Mouse (Mus musculus) adrenal gland, postnatal 14 days (tissue): ENCODE results near the gene Spz1. TPM values are rescaled to one million over a fixed set of nuclear protein-coding genes. Genes with fewer than 3 reads are reported as not detected.

ENCODE experiments used
- DNase-seq: peaks from one replicate; pipeline ENCODE4 v3.0.0; 2021; ENCODE audit warnings: mixed read lengths
- total RNA-seq: library from RNA; stranded (reverse); gene quantifications from 2 replicates; pipeline ENCODE4 v1.2.3, GENCODE M21; 2021

The Spz1 gene
- total RNA-seq, 1 experiment from 2014 or later = not detected

- no peak for DNase-seq
Measured at GRCm38 (mm10) chr13:92578210-92578609, 2.2 kb upstream of the Spz1 start.

DNA sequence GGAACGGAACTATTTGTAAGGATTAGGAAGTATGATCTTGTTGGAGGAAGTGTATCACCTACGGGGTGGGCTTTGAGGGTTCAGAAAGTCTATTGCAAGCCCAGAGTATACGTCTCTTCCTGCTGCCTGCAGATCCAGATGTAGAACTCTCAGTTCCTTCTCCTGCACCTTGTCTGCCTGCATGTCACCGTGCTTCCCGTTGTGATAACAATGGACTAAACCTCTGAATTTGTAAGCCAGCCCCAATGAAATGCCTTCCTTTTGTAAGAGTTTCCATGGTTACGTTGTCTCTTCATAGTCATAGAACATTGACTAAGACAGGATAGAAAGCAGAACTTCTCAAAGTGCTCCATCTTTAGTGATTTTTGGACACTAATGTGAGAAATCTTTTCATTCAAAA lies 716 bp upstream of the Spz1 start:
- DNase-seq = no peak

GRCm38 (mm10) chr13:92559429-92559828 lies 16.5 kb downstream of the Spz1 start:
- no peak for DNase-seq

DNA sequence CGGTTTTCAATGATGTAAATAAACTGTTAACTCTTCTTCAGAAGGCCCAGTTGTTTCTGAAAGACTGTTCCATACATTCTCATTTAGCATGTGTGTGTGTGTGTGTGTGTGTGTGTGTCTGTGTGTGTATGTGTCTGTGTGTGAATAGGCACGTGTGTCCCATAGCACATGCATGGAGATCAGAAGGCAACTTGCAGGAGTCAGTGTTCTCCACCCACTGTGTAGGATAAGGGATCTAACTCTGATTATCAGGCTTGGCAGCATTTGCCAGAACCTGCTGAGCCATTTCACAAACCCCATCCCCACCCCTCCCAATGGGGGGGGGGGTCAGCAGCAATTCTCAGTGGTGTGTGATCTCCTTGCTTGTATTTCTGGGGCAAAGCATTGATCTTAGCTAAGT lies 18.7 kb downstream of the Spz1 start:
- no peak for DNase-seq

DNA sequence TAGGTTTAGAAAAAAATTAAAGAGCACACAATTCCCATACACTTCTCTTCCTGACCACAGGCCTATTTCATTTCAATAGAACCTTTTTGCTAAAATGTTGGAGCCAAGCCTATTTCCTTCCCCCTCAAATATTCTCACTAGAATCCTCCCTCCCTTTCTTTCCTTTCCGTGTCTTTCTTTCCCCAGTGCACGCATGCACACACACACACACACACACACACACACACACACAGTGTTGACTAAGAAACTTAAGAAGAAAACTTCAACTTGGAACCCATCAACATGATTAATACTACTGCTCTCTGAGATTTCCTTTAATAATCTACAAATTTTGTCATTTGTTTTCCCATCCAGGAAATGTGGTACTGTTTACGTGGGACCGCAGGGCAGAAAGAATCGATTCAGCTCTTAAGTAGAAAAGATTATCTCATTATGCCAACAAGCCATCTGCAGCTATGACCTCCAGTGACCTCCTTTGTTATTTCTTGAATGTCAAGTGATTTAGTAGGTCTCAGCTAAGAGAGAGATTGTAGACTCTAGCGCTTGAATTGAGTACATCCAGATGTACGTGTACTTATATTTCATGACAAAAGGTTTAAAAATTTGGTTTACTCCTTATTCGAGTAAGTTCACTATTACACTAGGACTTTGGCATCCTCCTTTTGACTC lies 19.4 kb downstream of the Spz1 start:
- no peak for DNase-seq

GRCm38 (mm10) chr13:92547093-92547492 lies 28.9 kb downstream of the Spz1 start:
- DNase-seq = no peak

GRCm38 (mm10) chr13:92540997-92541396 lies 35.0 kb downstream of the Spz1 start:
- DNase-seq = no peak

- no peak for DNase-seq
Measured at GRCm38 (mm10) chr13:92539126-92539525, 36.8 kb downstream of the Spz1 start.

- no peak for DNase-seq
Measured at GRCm38 (mm10) chr13:92533801-92534200, 42.2 kb downstream of the Spz1 start.

- no peak for DNase-seq
Measured at GRCm38 (mm10) chr13:92532216-92532615, 43.8 kb downstream of the Spz1 start.

GRCm38 (mm10) chr13:92531237-92531636 lies 44.7 kb downstream of the Spz1 start:
- no peak for DNase-seq

DNA sequence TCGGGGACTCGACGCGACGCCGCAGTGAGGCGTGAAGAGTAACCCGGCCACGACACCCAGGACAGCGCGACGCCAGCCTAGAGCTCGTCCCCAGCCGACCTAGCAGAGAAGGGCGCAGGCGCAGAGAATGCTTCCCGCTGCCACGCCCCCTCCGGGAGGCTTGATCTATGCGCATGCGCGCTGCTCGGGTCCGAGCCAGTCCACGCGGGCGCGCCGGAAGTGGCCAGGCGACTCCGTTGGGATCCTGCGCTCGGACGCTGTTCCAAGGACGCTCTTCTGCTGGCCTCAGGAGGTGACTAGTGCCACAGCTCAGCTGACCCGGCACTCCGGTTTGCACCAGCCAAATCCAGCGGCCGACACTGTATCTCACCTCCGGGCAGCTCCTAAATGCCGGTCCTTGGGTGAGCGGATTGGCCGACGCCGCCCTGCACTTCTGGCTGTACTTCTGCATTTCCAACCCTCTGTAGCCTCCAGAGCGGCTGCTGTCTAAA lies 45.2 kb downstream of the Spz1 start, which contains the start of gene Zfyve16:
Zfyve16 (minus strand) TSS at position 148 of the 491 bp plus-strand sequence.
- peak; percentile 99 for DNase-seq

- peak; percentile 15 for DNase-seq
Measured at GRCm38 (mm10) chr13:92529828-92530720, 45.9 kb downstream of the Spz1 start.

Other genes with a start within 250 kb of the Spz1 start
- 4.3 and 7.3 TPM in 2 replicates for gene Dhfr, start 221.4 kb downstream of the Spz1 start, total RNA-seq
- gene Msh3, start 221.2 kb downstream of the Spz1 start, total RNA-seq = 19.0 and 23.2 TPM in 2 replicates
- gene Ankrd34b, start 150.3 kb downstream of the Spz1 start, total RNA-seq = 0.34 and 0.63 TPM in 2 replicates
- gene Fam151b, start 92.2 kb downstream of the Spz1 start, total RNA-seq = 4.6 and 6.0 TPM in 2 replicates
- 19.9 and 20.7 TPM in 2 replicates for gene Zfyve16, start 45.3 kb downstream of the Spz1 start, total RNA-seq
- gene Serinc5, start 34.9 kb upstream of the Spz1 start, total RNA-seq = 50.4 and 53.1 TPM in 2 replicates
- 1.7 and 3.0 TPM in 2 replicates for gene Thbs4, start 218.6 kb upstream of the Spz1 start, total RNA-seq